Mouse (Mus musculus): Measurements from ENCODE around the gene Cdh4. TPM values are rescaled to one million over a fixed set of nuclear protein-coding genes. Genes with fewer than 3 reads are reported as not detected.

Gene Cdh4
- polyA plus RNA-seq, 1 experiment from 2014 or later = 3.2 TPM

DNA sequence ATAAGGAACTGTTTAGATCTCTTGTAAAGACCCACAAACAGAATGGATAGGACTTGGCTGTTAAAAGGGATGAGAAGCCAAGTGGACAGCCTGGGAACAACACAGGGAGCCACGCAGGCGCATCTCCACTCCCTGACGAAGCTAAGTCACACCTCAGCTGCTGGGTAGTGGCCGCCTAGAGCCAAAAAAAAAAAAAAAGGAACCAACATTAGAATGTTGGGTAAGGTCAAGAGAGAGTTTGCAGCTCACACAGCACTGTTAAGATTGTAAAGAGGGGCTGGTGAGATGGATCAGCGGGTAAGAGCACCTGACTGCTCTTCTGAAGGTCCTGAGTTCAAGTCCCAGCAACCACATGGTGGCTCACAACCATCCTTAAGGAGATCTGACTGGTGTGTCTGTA is 506.6 kb downstream of the Cdh4 start:
- WGBS = 81% methylated on average over 5 of the region's 5 CpGs

More for the DNA sequence above, 506.6 kb downstream of the Cdh4 start:
- no peak overlapping the region for H3K4me3 ChIP-seq (ENCODE audit: low read depth, low read length)
- DNase-seq (ENCODE audit: low spot score) = no peak
- no peaks in the 10 kb centered on the region for H3K36me3 ChIP-seq (ENCODE audit: control insufficient read depth, insufficient read depth, low read length)
- no peaks in the 10 kb centered on the region for H3K27me3 ChIP-seq (ENCODE audit: control insufficient read depth, insufficient read depth, low read length)
- no peak overlapping the region for H3K4me2 ChIP-seq (ENCODE audit: low read depth, severe bottlenecking)
- H3K9ac ChIP-seq (ENCODE audit: low read length) = no peak overlapping the region
- no peaks in the 10 kb centered on the region for H3K4me1 ChIP-seq (ENCODE audit: control insufficient read depth, insufficient read depth, low read length)
- ATAC-seq (ENCODE audit: insufficient number of reproducible peaks, low FRiP score, low TSS enrichment, low read depth) = no peak
- no peak overlapping the region for H3K27ac ChIP-seq (replicated peaks; ENCODE audit: low read depth, low read length)
- H3K9me3 ChIP-seq (ENCODE audit: control insufficient read depth, low read length) = no peaks in the 10 kb centered on the region

All from limb, embryonic 11.5 days (tissue).